Mouse (Mus musculus): ENCODE results near the gene Utp20. TPM values are rescaled to one million over a fixed set of nuclear protein-coding genes. Genes with fewer than 3 reads are reported as not detected.

Gene Utp20
- polyA plus RNA-seq, 1 experiment from 2014 or later = 12.7 TPM

- 83% methylated on average over 6 of the region's 6 CpGs for WGBS
- no peaks in the 10 kb centered on the region for H3K36me3 ChIP-seq (ENCODE audit: control insufficient read depth, insufficient read depth, low read length)
- no peak overlapping the region for H3K4me2 ChIP-seq (ENCODE audit: low read depth, low read length)
- no peaks in the 10 kb centered on the region for H3K4me1 ChIP-seq (replicated peaks; ENCODE audit: control insufficient read depth, insufficient read depth, low read length)
- no peaks in the 10 kb centered on the region for H3K9me3 ChIP-seq (ENCODE audit: control insufficient read depth, low read length)
- H3K4me3 ChIP-seq (ENCODE audit: low read length) = no peak overlapping the region
- H3K9ac ChIP-seq (ENCODE audit: low read length) = no peak overlapping the region
- ATAC-seq (ENCODE audit: low read depth) = no peak
- no peak overlapping the region for H3K27ac ChIP-seq (ENCODE audit: low read length)
- H3K27me3 ChIP-seq (ENCODE audit: control insufficient read depth, insufficient read depth, low read depth, low read length) = no peaks in the 10 kb centered on the region
Observed at GRCm38 (mm10) chr10:88715621-88716020, 111.0 kb downstream of the Utp20 start.

- H3K9ac ChIP-seq (ENCODE audit: low read length) = no peak overlapping the region
- H3K27ac ChIP-seq (ENCODE audit: low read length) = no peak overlapping the region
- H3K9me3 ChIP-seq (ENCODE audit: control insufficient read depth, low read length) = no peaks in the 10 kb centered on the region
- no peaks in the 10 kb centered on the region for H3K27me3 ChIP-seq (ENCODE audit: control insufficient read depth, insufficient read depth, low read depth, low read length)
- WGBS = 81% methylated on average over 4 of the region's 4 CpGs
- no peak for ATAC-seq (ENCODE audit: low read depth)
- H3K4me1 ChIP-seq (replicated peaks; ENCODE audit: control insufficient read depth, insufficient read depth, low read length) = no peaks in the 10 kb centered on the region
- no peaks in the 10 kb centered on the region for H3K36me3 ChIP-seq (ENCODE audit: control insufficient read depth, insufficient read depth, low read length)
- H3K4me3 ChIP-seq (ENCODE audit: low read length) = no peak overlapping the region
- no peak overlapping the region for H3K4me2 ChIP-seq (ENCODE audit: low read depth, low read length)
Observed at GRCm38 (mm10) chr10:88714744-88715143, 111.9 kb downstream of the Utp20 start.

- no peak overlapping the region for H3K4me3 ChIP-seq (ENCODE audit: low read length)
- H3K27ac ChIP-seq (ENCODE audit: low read length) = no peak overlapping the region
- no peak for ATAC-seq (ENCODE audit: low read depth)
- no peaks in the 10 kb centered on the region for H3K27me3 ChIP-seq (ENCODE audit: control insufficient read depth, insufficient read depth, low read depth, low read length)
- 77% methylated on average over 6 of the region's 6 CpGs for WGBS
- H3K36me3 ChIP-seq (ENCODE audit: control insufficient read depth, insufficient read depth, low read length) = no peaks in the 10 kb centered on the region
- H3K4me1 ChIP-seq (replicated peaks; ENCODE audit: control insufficient read depth, insufficient read depth, low read length) = no peaks in the 10 kb centered on the region
- H3K9me3 ChIP-seq (ENCODE audit: control insufficient read depth, low read length) = no peaks in the 10 kb centered on the region
- no peak overlapping the region for H3K4me2 ChIP-seq (ENCODE audit: low read depth, low read length)
- H3K9ac ChIP-seq (ENCODE audit: low read length) = no peak overlapping the region
Observed at GRCm38 (mm10) chr10:88712359-88712758, 114.2 kb downstream of the Utp20 start.

- Histone ChIP-seq H3K27ac (ENCODE audit: low read length) (no peak overlapping the region), H3K4me1 (replicated peaks; ENCODE audit: control insufficient read depth, insufficient read depth, low read length) (no peaks in the 10 kb centered on the region), H3K4me3 (ENCODE audit: low read length) (no peak overlapping the region), H3K9me3 (ENCODE audit: control insufficient read depth, low read length) (no peaks in the 10 kb centered on the region), H3K9ac (ENCODE audit: low read length) (no peak overlapping the region), H3K4me2 (ENCODE audit: low read depth, low read length) (no peak overlapping the region), H3K27me3 (ENCODE audit: control insufficient read depth, insufficient read depth, low read depth, low read length) (no peaks in the 10 kb centered on the region), H3K36me3 (ENCODE audit: control insufficient read depth, insufficient read depth, low read length) (no peaks in the 10 kb centered on the region)
- 53% methylated on average over 10 of the region's 10 CpGs for WGBS
- ATAC-seq (ENCODE audit: low read depth) = no peak
Observed at GRCm38 (mm10) chr10:88708671-88709523, 117.7 kb downstream of the Utp20 start.

- no peak for ATAC-seq (ENCODE audit: low read depth)
- no peak overlapping the region for H3K4me3 ChIP-seq (ENCODE audit: low read length)
- no peak overlapping the region for H3K27ac ChIP-seq (ENCODE audit: low read length)
- no peaks in the 10 kb centered on the region for H3K4me1 ChIP-seq (replicated peaks; ENCODE audit: control insufficient read depth, insufficient read depth, low read length)
- H3K9ac ChIP-seq (ENCODE audit: low read length) = no peak overlapping the region
- WGBS = 64% methylated on average over 6 of the region's 6 CpGs
- no peaks in the 10 kb centered on the region for H3K27me3 ChIP-seq (ENCODE audit: control insufficient read depth, insufficient read depth, low read depth, low read length)
- no peaks in the 10 kb centered on the region for H3K36me3 ChIP-seq (ENCODE audit: control insufficient read depth, insufficient read depth, low read length)
- no peaks in the 10 kb centered on the region for H3K9me3 ChIP-seq (ENCODE audit: control insufficient read depth, low read length)
- no peak overlapping the region for H3K4me2 ChIP-seq (ENCODE audit: low read depth, low read length)
Observed at GRCm38 (mm10) chr10:88700938-88701337, 125.7 kb downstream of the Utp20 start.

Other genes starting within 250 kb of the Utp20 start
- gene Mybpc1, start 221.7 kb downstream of the Utp20 start, polyA plus RNA-seq (2015; fragmentation: Nextera tagmentation; extraction: Ambion mirVana) = 7.5 and 23.4 TPM in 2 replicates
- 0.43 and 0.49 TPM in 2 replicates for gene Spic, start 141.8 kb downstream of the Utp20 start, polyA plus RNA-seq (2015; fragmentation: Nextera tagmentation; extraction: Ambion mirVana)
- 194 and 197 TPM in 2 replicates for gene Arl1, start 95.9 kb downstream of the Utp20 start, polyA plus RNA-seq (2015; fragmentation: Nextera tagmentation; extraction: Ambion mirVana)
- 0.05 and 0.08 TPM in 2 replicates for gene Slc5a8, start 59.2 kb upstream of the Utp20 start, polyA plus RNA-seq (2015; fragmentation: Nextera tagmentation; extraction: Ambion mirVana)

Measured in lung, embryonic 16.5 days (tissue).